Mouse (Mus musculus) intestine, embryonic 16.5 days (tissue): ENCODE measurements around the gene Dach2. TPM values are rescaled to one million over a fixed set of nuclear protein-coding genes. Genes with fewer than 3 reads are reported as not detected.

Experiments
- ATAC-seq: fragments of 200-750 bp; cut with Nextera tagmentation; 2 replicates; pipeline ENCODE4 v1.8.0; 2017; ENCODE audit warnings: moderate TSS enrichment, moderate library complexity
- H3K27ac ChIP-seq: fragments of 300-500 bp; sonication (generic); 2 replicates; pipeline ENCODE4 v1.5.1; 2014; ENCODE audit warnings: mild to moderate bottlenecking, low read length
- H3K27me3 ChIP-seq: fragments of 300-500 bp; sonication (generic); replicated peaks from 2 replicates; pipeline ENCODE4 v1.6.1; 2014; ENCODE audit warnings: low read length, control low read depth, mixed read lengths; ENCODE audit not compliant: control insufficient read depth, insufficient read depth
- H3K36me3 ChIP-seq: fragments of 300-500 bp; sonication (generic); 2 replicates; pipeline ENCODE4 v1.6.1; 2014; ENCODE audit warnings: low read length, control low read depth; ENCODE audit not compliant: control insufficient read depth, insufficient read depth
- H3K4me1 ChIP-seq: fragments of 300-500 bp; sonication (generic); 2 replicates; pipeline ENCODE4 v1.6.1; 2014; ENCODE audit warnings: low read length, control low read depth, mixed read lengths; ENCODE audit not compliant: control insufficient read depth, insufficient read depth
- H3K4me2 ChIP-seq: fragments of 300-500 bp; sonication (generic); 2 replicates; pipeline ENCODE4 v1.6.1; 2014; ENCODE audit warnings: low read depth, low read length, control low read depth
- H3K4me3 ChIP-seq: fragments of 300-500 bp; sonication (generic); 2 replicates; pipeline ENCODE4 v1.5.1; 2014; ENCODE audit warnings: mild to moderate bottlenecking, low read length
- H3K9ac ChIP-seq: fragments of 300-500 bp; sonication (generic); 2 replicates; pipeline ENCODE4 v1.6.1; 2014; ENCODE audit warnings: low read depth, low read length
- H3K9me3 ChIP-seq: fragments of 300-500 bp; sonication (generic); 2 replicates; pipeline ENCODE4 v1.6.1; 2016; ENCODE audit warnings: low read length, control low read depth; ENCODE audit not compliant: control insufficient read depth
- WGBS: fragments of 180-500 bp; shearing (Covaris S2); extraction: QIAGEN DNeasy Blood & Tissue Kit; methylation state at CpG from one replicate; pipeline ENCODE4 v1.1.7; 2014; 5-methylcytosine and 5-hydroxymethylcytosine counted together
- polyA plus RNA-seq: library from polyadenylated mRNA; unstranded; fragments of >200 nt; fragmentation: Nextera tagmentation; extraction: Ambion mirVana; gene quantifications from 2 replicates; pipeline ENCODE4 v1.2.1, GENCODE M21; 2015

Gene Dach2
- polyA plus RNA-seq, 1 experiment from 2014 or later, result 3.2 TPM

DNA sequence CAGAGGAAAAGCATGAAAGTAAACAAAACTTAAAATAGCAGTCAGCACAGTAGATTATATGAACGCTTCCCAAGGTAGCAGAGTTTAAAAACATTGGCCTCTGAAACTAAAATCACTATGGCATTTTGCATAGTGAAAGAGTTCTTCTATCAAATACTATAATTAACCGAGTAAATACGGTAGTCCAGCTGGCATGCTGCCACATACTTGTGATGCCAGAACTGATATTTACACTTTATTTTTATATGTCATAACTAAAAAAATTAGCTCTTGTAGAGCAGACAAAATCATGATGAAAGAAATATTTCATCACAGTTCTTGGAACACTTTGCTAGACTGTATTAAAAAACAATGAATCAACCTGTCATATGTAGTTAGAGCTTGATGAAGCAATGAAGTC, 247.8 kb downstream of the Dach2 start:
- Histone ChIP-seq H3K27me3 (no peaks in the 10 kb centered on the region), H3K9me3 (no peaks in the 10 kb centered on the region), H3K27ac (no peak overlapping the region), H3K4me1 (no peaks in the 10 kb centered on the region), H3K36me3 (no peaks in the 10 kb centered on the region), H3K9ac (no peak overlapping the region), H3K4me2 (no peak overlapping the region), H3K4me3 (no peak overlapping the region)
- no peak for ATAC-seq
- WGBS, result 46% methylated on average over 3 of the region's 3 CpGs

DNA sequence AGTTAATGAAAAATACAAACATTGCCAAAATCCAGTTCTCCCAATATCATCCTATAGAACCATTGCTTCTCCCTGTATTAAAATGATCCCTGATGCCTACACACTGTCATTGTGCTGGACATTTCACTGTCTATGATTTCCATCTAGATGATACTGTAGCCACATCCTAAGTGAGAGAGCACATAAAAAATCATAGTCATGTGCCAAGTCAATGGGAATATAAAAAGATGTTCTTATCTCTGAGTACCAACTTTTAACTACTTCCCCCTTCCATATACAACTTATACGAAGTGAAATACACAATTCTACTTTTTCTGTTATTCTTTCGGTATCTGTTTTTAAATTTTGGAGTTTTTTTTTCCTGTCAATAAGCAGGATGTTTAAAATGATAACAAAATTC, 266.6 kb downstream of the Dach2 start:
- no peaks in the 10 kb centered on the region for H3K9me3 ChIP-seq
- no peak overlapping the region for H3K4me3 ChIP-seq
- WGBS, result 72% methylated on average over 2 of the region's 2 CpGs
- ATAC-seq, result no peak
- no peaks in the 10 kb centered on the region for H3K4me1 ChIP-seq
- H3K27ac ChIP-seq, result no peak overlapping the region
- no peak overlapping the region for H3K4me2 ChIP-seq
- no peaks in the 10 kb centered on the region for H3K36me3 ChIP-seq
- no peak overlapping the region for H3K9ac ChIP-seq
- H3K27me3 ChIP-seq, result no peaks in the 10 kb centered on the region

DNA sequence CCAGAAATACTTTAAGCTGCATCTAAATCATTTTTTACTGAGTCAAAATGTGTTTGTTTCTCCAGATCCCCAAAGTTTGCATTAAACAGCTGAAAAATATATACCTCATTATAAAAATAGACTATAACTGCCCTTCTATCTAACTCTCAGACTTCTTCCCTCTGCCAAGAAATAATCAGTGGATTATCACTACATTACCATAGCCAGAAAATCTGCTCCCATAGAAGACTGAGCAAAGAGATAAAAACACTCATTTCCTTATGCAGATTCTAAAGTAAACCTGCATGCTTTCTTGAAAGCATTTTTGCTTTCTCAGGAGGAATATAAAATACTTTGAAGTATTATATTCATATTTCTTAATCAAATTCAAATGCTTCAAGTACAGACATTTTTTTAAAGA, 368.8 kb downstream of the Dach2 start:
- Histone ChIP-seq H3K9ac (no peak overlapping the region), H3K4me3 (no peak overlapping the region), H3K9me3 (no peaks in the 10 kb centered on the region), H3K4me1 (no peaks in the 10 kb centered on the region), H3K36me3 (no peaks in the 10 kb centered on the region), H3K27ac (no peak overlapping the region), H3K27me3 (no peaks in the 10 kb centered on the region), H3K4me2 (no peak overlapping the region)
- no peak for ATAC-seq

DNA sequence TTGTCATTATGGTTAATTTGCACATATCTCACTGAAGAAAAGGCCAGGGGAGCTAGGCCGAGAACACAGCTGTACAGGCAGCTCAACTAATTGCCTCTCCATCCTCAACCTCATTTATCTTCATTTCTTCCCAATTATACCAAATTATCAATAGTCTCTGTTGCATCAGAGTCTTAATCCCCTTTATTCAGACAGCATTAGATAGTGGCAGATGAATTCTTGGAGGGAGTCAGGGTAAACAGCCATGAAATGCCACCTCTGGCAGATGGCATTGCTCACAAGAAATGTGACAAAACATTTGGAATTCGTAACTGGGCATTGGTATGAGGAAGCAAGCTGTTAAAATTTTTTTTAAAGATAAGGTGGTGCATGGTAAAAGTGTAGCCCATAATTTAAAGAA, 389.9 kb downstream of the Dach2 start:
- Histone ChIP-seq H3K4me2 (no peak overlapping the region), H3K27ac (no peak overlapping the region), H3K27me3 (no peaks in the 10 kb centered on the region), H3K36me3 (no peaks in the 10 kb centered on the region), H3K9ac (no peak overlapping the region), H3K4me1 (no peaks in the 10 kb centered on the region), H3K9me3 (no peaks in the 10 kb centered on the region), H3K4me3 (no peak overlapping the region)
- no peak for ATAC-seq
- 62% methylated on average over 2 of the region's 2 CpGs for WGBS

DNA sequence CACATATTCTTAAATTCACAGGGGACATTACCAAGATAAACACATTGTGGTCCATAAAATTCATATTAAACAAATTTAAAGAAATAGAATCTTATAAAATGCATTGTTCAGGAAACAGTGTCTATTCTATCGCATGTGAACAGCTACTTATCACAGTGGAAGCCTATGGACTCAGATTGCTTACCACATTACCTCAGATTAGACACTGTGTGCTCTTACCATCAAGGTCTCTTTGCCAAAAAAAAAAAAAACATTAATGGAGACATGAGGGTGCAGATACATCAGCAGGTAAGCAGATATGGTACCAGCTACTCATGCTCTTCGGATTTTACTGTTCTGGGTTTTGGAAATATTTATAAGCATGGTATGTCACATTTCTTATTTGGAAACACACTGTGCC, 415.1 kb downstream of the Dach2 start:
- Histone ChIP-seq H3K27ac (no peak overlapping the region), H3K9ac (no peak overlapping the region), H3K4me3 (no peak overlapping the region), H3K9me3 (no peaks in the 10 kb centered on the region), H3K27me3 (no peaks in the 10 kb centered on the region), H3K36me3 (no peaks in the 10 kb centered on the region), H3K4me1 (no peaks in the 10 kb centered on the region), H3K4me2 (no peak overlapping the region)
- 88% methylated on average over 2 of the region's 2 CpGs for whole genome bisulfite sequencing
- no peak for ATAC-seq

DNA sequence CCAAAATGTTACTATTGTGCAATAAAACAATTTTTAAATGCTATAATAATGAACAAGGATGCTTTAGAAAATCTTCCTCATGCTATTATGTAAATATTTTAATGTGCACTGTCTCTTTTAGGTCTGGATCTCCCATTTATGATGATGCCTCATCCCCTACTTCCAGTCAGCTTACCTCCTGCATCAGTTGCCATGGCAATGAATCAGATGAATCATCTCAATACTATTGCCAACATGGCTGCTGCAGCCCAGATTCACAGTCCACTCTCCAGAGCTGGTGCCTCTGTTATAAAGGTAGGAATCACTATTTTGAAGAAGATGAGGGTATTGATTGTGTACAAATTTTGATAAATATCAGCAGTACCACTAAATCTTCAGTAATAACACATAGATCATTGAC, 426.8 kb downstream of the Dach2 start:
- Histone ChIP-seq H3K27ac (no peak overlapping the region), H3K9ac (no peak overlapping the region), H3K9me3 (no peaks in the 10 kb centered on the region), H3K4me3 (no peak overlapping the region), H3K27me3 (no peaks in the 10 kb centered on the region), H3K36me3 (no peaks in the 10 kb centered on the region), H3K4me1 (no peaks in the 10 kb centered on the region), H3K4me2 (no peak overlapping the region)
- no peak for ATAC-seq

DNA sequence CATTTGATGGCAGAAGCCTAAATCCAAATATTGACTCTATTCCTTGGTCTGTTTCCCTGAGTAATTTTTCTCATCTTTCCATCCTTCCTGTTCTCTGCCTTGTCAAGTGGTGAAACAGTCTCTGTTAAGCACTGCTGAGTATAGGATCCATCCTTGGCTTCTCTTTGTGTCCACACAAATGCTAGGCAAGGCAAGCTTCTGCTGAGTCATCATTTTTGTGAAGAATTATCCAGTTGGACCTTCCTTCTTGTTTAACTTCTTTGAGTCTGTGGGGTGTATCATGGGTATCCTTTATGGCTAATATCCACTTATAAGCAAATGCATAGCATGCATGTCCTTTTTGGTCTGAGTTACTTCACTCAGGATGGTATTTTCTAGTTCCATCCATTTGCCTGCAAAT, 449.8 kb downstream of the Dach2 start:
- Histone ChIP-seq H3K9me3 (no peaks in the 10 kb centered on the region), H3K36me3 (no peaks in the 10 kb centered on the region), H3K4me2 (no peak overlapping the region), H3K27ac (no peak overlapping the region), H3K27me3 (no peaks in the 10 kb centered on the region), H3K4me3 (no peak overlapping the region), H3K9ac (no peak overlapping the region), H3K4me1 (no peaks in the 10 kb centered on the region)
- ATAC-seq, result no peak

DNA sequence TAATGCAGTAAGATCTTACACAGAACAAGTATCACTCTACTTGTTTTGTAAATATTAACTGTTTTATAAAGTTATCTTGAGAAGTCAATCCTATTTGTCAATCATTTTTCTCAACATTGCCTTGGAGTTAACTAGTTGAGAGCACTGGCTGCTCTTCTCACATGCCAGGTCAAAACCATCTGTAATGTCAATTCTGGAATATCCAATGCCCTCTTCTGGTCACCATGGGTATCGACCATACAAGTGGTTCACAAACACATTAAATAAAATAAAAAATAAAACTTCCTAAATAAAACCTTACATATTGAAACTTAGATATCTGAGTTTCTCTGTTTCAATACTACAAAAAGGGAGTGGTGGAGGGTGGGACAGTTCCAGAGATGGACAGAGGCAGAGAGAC, 495.0 kb downstream of the Dach2 start:
- Histone ChIP-seq H3K9ac (no peak overlapping the region), H3K36me3 (no peaks in the 10 kb centered on the region), H3K4me1 (no peaks in the 10 kb centered on the region), H3K4me2 (no peak overlapping the region), H3K9me3 (no peaks in the 10 kb centered on the region), H3K4me3 (no peak overlapping the region), H3K27me3 (no peaks in the 10 kb centered on the region), H3K27ac (no peak overlapping the region)
- no peak for ATAC-seq
- WGBS, result 34% methylated on average over 1 of the region's 1 CpGs

DNA sequence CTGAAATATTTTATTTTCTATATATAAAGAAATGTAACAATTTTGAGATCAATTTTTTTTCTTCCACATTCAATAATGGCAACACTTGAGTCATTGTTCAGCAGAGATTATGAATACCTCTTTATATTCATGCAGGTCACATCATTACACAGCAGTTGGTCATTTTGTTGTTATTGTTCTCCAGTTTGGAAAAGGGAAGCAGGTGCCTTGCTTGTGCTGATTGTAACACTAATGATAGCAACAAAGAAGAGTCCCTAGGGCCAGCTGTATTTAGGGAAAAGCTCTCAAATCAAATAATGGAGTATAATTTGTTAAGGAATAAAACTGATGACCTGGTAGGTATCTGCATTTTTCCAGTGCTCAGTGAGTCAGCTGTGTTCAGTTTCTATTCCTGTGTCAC, 513.1 kb downstream of the Dach2 start:
- H3K27ac ChIP-seq, result no peak overlapping the region
- ATAC-seq, result no peak

DNA sequence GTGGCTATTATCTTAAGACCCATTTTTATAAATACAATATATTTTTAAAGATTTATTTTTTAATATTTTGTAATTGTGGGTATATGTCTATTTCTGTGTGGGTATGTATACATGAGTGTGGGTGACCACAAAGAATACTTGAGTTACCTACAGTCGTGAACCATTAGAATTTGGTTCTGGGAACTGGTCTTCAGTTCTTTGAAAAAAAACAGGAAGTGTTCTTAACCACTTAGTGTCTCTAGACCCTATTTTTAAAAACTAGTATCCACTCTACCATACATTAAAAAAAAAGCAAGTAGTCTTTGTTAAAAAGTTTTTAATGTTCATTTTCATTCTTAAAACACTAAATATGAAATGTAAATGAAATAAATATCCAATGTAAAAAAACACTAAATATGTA, 529.5 kb downstream of the Dach2 start:
- no peaks in the 10 kb centered on the region for H3K4me1 ChIP-seq
- no peaks in the 10 kb centered on the region for H3K9me3 ChIP-seq
- no peaks in the 10 kb centered on the region for H3K36me3 ChIP-seq
- no peak overlapping the region for H3K4me3 ChIP-seq
- H3K4me2 ChIP-seq, result no peak overlapping the region
- no peaks in the 10 kb centered on the region for H3K27me3 ChIP-seq
- ATAC-seq, result no peak
- 58% methylated on average over 1 of the region's 1 CpGs for WGBS
- no peak overlapping the region for H3K27ac ChIP-seq
- H3K9ac ChIP-seq, result no peak overlapping the region

More for the DNA sequence above, 513.1 kb downstream of the Dach2 start:
- no peaks in the 10 kb centered on the region for H3K4me1 ChIP-seq
- H3K9ac ChIP-seq, result no peak overlapping the region
- H3K27me3 ChIP-seq, result no peaks in the 10 kb centered on the region
- no peaks in the 10 kb centered on the region for H3K36me3 ChIP-seq
- H3K4me3 ChIP-seq, result no peak overlapping the region
- H3K9me3 ChIP-seq, result no peaks in the 10 kb centered on the region
- no peak overlapping the region for H3K4me2 ChIP-seq
